Mouse (Mus musculus) liver, adult 2 months (tissue): ENCODE data around the gene Gatd1. TPM values are rescaled to one million over a fixed set of nuclear protein-coding genes. Genes with fewer than 3 reads are reported as not detected.

Experiments used
- DNase-seq: peaks from one replicate; pipeline ENCODE4 v3.0.0-alpha.2; 2011; ENCODE audit warnings: low read depth, low spot score; ENCODE audit errors: extremely low read depth
- H3K27ac ChIP-seq: fragments of 200-500 bp; replicated peaks from 2 replicates; pipeline ENCODE4 v1.5.1; 2012; ENCODE audit warnings: low read depth, mild to moderate bottlenecking, control low read depth, inconsistent platforms, low read length; ENCODE audit not compliant: insufficient read depth
- H3K27me3 ChIP-seq: fragments of 200-500 bp; 2 replicates; pipeline ENCODE4 v1.6.1; 2012; ENCODE audit warnings: mild to moderate bottlenecking, moderate library complexity, low read length, inconsistent platforms; ENCODE audit not compliant: control insufficient read depth, insufficient read depth
- H3K36me3 ChIP-seq: fragments of 200-500 bp; 2 replicates; pipeline ENCODE4 v1.6.1; 2012; ENCODE audit warnings: low read length, inconsistent platforms; ENCODE audit not compliant: control insufficient read depth, insufficient read depth
- H3K4me1 ChIP-seq: fragments of 200-500 bp; 2 replicates; pipeline ENCODE4 v1.6.1; 2011; ENCODE audit warnings: low read length; ENCODE audit not compliant: control insufficient read depth, insufficient read depth
- H3K4me3 ChIP-seq: fragments of 200-500 bp; 2 replicates; pipeline ENCODE4 v1.5.1; 2011; ENCODE audit warnings: low read depth, mild to moderate bottlenecking, control low read depth, low read length, moderate library complexity; ENCODE audit not compliant: insufficient read depth
- H3K79me2 ChIP-seq: fragments of 200-500 bp; 2 replicates; pipeline ENCODE4 v1.6.1; 2012; ENCODE audit warnings: inconsistent platforms, mild to moderate bottlenecking, low read length, moderate library complexity; ENCODE audit not compliant: control insufficient read depth, insufficient read depth
- H3K9ac ChIP-seq: fragments of 200-500 bp; 2 replicates; pipeline ENCODE4 v1.6.1; 2012; ENCODE audit warnings: low read depth, mild to moderate bottlenecking, control low read depth, inconsistent platforms, low read length
- CTCF ChIP-seq: fragments of 200-500 bp; IDR thresholded peaks from 2 replicates; pipeline ENCODE4 v1.5.1; 2011; ENCODE audit warnings: low read depth, low read length, control low read depth
- POLR2A ChIP-seq: fragments of 200-500 bp; IDR thresholded peaks from 2 replicates; pipeline ENCODE4 v1.6.1; 2011; ENCODE audit warnings: low read length, control low read depth; ENCODE audit not compliant: insufficient read depth; ENCODE audit errors: extremely low read depth
- WGBS: fragments of 180-500 bp; shearing (Covaris S2); methylation state at CpG from one replicate; pipeline ENCODE4 v1.1.7; 2018; 5-methylcytosine and 5-hydroxymethylcytosine counted together
- polyA plus RNA-seq: library from polyadenylated mRNA; depleted of rRNA; stranded (reverse); fragments of >200 nt; gene quantifications from 2 replicates; pipeline ENCODE4 v1.2.3, GENCODE M21; 2012
- total RNA-seq: library from RNA; depleted of rRNA; stranded (reverse); fragments of >200 nt; gene quantifications from 2 replicates; pipeline ENCODE4 v1.2.3, GENCODE M21; 2014

The Gatd1 gene
- total and polyA plus RNA-seq, 2 experiments = 15.1 to 36.2 TPM

- H3K27ac ChIP-seq = peak overlapping the region; percentile 95
- no peak for DNase-seq
- H3K4me3 ChIP-seq = no peak overlapping the region
- TF ChIP-seq CTCF = no peak
- H3K9ac ChIP-seq = peak overlapping the region; percentile 67
- H3K4me1 ChIP-seq = peaks cover 23% of the 10 kb centered on the region
- H3K79me2 ChIP-seq = no peaks in the 10 kb centered on the region; the same call in 1 of the 2 replicates
- peaks cover 9% of the 10 kb centered on the region; the same call in 1 of the 2 replicates for H3K36me3 ChIP-seq
- H3K27me3 ChIP-seq = no peaks in the 10 kb centered on the region
- WGBS = 91% methylated on average over 19 of the region's 19 CpGs
Observed at GRCm38 (mm10) chr7:141431434-141432185, 17.7 kb upstream of the Gatd1 start.

- TF ChIP-seq CTCF (no peak), POLR2A (no peak)
- DNase-seq = no peak
- H3K27me3 ChIP-seq = no peaks in the 10 kb centered on the region
- 90% methylated on average over 9 of the region's 9 CpGs for WGBS
- H3K4me3 ChIP-seq = no peak overlapping the region
- peaks cover 17% of the 10 kb centered on the region for H3K4me1 ChIP-seq
- H3K9ac ChIP-seq = no peak overlapping the region
- H3K36me3 ChIP-seq = peaks cover 9% of the 10 kb centered on the region; the same call in 1 of the 2 replicates
- H3K79me2 ChIP-seq = no peaks in the 10 kb centered on the region; the same call in 1 of the 2 replicates
- H3K27ac ChIP-seq = no peak overlapping the region
Observed at GRCm38 (mm10) chr7:141430585-141431240, 16.8 kb upstream of the Gatd1 start.

- Histone ChIP-seq H3K36me3 (peaks cover 9% of the 10 kb centered on the region; the same call in 1 of the 2 replicates), H3K79me2 (no peaks in the 10 kb centered on the region; the same call in 1 of the 2 replicates), H3K9ac (no peak overlapping the region), H3K27me3 (no peaks in the 10 kb centered on the region), H3K4me3 (no peak overlapping the region), H3K4me1 (peaks cover 13% of the 10 kb centered on the region), H3K27ac (no peak overlapping the region)
- no peak for TF ChIP-seq CTCF
- TF ChIP-seq POLR2A = 0 out of 2 replicates have a peak, but pooled peaks have one; percentile 10
- DNase-seq = peak; percentile 59
- WGBS = 61% methylated on average over 9 of the region's 9 CpGs
Observed at GRCm38 (mm10) chr7:141429840-141430584, 16.1 kb upstream of the Gatd1 start.

- Histone ChIP-seq H3K27ac (no peak within 1 kb of the TSS), H3K4me1 (peaks cover 13% of the 10 kb centered on the region), H3K79me2 (no peaks in the 10 kb centered on the region), H3K27me3 (no peaks in the 10 kb centered on the region), H3K9ac (no peak within 1 kb of the TSS), H3K4me3 (no peak within 1 kb of the TSS), H3K36me3 (peaks cover 9% of the 10 kb centered on the region; the same call in 1 of the 2 replicates)
- DNase-seq = peak; percentile 86
- WGBS = 34% methylated on average over 19 of the region's 19 CpGs
- TF ChIP-seq CTCF (no peak), POLR2A (no peak)
Observed at GRCm38 (mm10) chr7:141429310-141429709, 15.4 kb upstream of the Gatd1 start, which contains the start of gene Cend1. Cend1 (minus strand) TSS chr7:141429491.

- Histone ChIP-seq H3K79me2 (no peaks in the 10 kb centered on the region), H3K4me1 (peaks cover 14% of the 10 kb centered on the region), H3K9ac (no peak overlapping the region), H3K36me3 (peaks cover 9% of the 10 kb centered on the region; the same call in 1 of the 2 replicates), H3K27me3 (no peaks in the 10 kb centered on the region), H3K27ac (no peak overlapping the region), H3K4me3 (no peak overlapping the region)
- TF ChIP-seq CTCF = no peak
- TF ChIP-seq POLR2A = no peak
- 71% methylated on average over 5 of the region's 5 CpGs for WGBS
- DNase-seq = no peak
Observed at GRCm38 (mm10) chr7:141428701-141429100, 14.8 kb upstream of the Gatd1 start.
